Mouse (Mus musculus): ENCODE measurements around the gene Scn2a.
"Not testable (repeated sequence)": the region's sequence is repeated elsewhere in the genome, so short reads cannot be mapped to it uniquely, and the experiment has no call there.

Scn2a gene

DNA sequence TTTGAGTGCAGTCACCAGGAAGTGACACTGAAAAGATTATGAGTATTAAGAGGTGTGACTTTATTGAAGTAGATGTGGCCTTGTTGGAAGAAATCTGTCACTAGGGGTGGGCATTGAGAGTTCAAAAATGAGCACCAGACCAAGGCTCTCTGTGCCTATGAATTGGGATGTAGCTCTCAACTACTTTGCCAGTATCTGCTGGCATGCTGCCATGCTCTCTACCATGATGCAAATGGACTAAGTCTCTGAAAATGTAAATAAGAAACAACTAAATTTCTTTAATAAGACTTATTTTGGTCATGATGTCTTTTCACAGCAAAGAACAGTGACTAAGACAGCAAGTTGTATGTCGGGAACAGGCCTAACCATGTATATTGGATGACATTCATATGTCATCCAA, 79.7 kb downstream of the Scn2a start:
- DNase-seq (ENCODE audit: low read depth): no peak

DNA sequence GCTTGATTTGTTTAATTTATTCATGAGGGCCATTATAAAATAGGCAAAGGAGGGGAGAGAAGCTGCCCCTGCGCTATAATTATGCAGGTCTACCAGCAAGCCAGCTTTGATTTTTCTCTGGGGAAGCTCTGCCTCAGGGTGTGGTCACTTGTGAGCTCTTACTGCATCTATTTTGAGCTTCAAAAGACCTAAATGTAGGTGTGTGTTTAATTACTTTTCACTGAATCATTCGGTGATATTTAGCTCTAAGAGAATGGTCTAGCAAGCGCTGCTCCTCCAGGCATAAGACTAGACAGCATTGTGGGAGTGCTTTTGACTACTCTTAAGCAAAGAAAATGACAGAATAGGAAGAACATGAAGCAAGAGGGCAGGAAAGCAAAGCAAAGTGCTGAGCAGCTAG, 80.6 kb downstream of the Scn2a start:
- no peak for DNase-seq (ENCODE audit: low read depth)

DNA sequence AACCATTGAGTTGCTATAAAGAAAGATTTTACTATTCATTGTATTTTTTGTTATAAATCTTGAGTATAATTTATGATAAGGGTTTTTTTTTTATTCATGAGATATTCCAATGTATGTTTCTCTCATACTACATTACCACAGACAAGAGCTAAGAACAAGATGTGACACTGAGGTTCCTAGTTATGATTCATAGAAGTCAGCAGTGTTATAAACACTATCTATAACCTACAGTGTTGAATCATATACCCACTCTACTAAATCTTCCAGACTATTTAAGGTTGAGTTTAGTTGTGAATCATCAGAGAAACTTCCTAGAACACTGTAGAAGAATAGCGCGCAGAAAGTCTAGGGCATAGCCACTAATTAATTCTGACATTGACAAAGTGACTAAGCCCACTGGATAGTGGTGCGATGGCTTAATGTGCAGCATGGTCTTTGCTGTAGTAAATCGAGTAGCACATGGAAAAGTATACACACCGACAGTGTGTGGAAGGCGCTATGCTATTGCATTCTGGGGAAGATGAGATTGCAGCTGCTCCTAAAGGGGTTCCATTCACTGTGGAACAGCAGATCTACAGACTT, 101.7 kb downstream of the Scn2a start:
- no peak for DNase-seq (ENCODE audit: low read depth)

DNA sequence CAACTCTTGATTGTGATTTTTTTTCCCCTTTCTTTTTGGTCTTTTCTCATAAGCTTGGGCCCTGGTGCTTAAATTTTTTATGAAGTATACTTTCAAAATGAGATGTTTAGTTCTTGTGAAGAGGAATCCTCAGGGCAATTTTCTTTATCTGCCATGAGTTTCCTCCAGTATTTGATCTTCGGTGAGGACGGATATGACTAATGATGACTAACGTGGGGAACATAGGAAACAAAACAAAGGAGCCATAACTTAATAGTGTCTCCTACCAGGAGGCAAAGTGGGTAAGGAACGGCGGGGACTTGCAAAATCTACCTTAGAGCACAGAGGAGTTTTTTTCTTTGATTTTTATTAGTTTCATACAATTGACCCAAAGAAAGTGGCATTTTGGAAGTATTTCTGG, 124.8 kb downstream of the Scn2a start:
- no peak for DNase-seq (ENCODE audit: low read depth)

DNA sequence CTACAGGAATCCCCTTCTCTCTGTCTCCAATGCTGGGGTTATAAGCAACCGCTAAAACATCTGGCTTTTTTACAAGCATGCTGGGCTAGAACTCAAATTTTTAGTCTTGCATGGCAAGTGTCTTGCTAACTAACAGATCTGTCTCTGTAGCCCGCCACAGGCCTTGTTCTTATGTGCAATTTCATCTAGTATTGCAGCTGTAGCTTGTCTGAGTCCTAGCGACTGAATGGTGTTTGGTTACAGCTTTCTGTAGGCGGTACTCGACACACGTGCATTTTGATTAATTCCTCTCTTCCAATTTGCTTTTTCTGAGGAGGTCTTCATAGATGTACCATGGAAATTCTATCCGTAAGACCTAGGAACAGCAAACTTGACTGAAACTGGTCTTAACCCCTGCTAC, 161.9 kb downstream of the Scn2a start:
- DNase-seq (ENCODE audit: low read depth): no peak

DNA sequence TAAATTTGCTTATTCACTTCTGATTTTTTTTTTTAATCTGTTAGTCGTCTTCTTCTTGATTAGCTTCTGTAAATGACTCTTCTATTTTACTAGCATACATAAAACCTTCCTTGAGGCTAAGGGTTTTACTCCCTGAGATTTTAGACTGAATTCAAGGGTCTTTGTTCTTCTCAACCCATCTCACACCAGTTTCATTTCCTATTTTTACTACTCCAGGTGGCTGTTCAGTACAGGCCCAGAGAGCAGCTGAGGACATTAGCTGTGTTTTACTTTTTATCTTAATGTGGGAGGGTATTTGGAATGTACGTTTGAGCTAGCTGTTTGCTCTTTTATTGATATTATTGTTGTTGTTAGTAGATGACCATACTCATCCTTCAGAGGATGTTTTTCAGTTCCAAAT, 162.8 kb downstream of the Scn2a start:
- no peak for DNase-seq (ENCODE audit: low read depth)

DNA sequence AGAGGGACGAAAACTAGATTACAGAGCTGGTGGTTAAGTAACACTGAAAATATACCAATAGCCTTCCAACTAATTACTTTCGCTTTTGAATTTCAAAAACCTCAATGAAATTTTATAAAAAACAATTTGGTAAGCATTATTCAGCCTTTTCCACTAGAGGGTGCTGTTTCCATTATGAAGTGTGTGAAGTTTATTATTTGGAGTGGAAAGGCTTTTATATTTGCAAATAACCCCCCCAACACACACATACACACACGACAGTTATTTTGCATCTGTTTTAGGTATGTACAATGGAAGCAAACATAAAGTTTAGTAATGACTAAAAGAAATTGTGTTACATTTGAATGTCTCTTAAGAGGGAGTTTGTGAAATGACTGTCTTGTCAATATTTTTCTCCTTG, 171.9 kb downstream of the Scn2a start:
- peak; percentile 49 for DNase-seq (ENCODE audit: low read depth)

DNA sequence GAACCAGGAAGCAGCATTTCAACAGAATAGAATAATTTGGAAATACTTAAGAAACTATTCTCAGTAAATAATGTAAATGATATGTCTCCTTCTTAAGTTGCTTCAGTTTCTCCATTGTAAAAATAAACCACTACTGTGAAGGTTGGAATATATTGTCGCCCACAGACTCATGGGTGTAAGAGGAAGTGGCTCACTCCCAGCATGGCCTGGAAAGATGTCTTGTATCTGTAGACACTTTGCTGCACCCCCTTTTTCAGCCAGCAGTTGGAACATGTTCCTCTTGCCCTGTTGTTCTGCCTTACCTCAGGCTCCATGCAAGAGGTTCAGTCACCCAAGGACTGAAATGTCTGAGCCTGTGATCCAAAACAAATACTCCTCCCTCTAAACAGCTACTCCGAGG, 173.0 kb downstream of the Scn2a start:
- no peak for DNase-seq (ENCODE audit: low read depth)

DNA sequence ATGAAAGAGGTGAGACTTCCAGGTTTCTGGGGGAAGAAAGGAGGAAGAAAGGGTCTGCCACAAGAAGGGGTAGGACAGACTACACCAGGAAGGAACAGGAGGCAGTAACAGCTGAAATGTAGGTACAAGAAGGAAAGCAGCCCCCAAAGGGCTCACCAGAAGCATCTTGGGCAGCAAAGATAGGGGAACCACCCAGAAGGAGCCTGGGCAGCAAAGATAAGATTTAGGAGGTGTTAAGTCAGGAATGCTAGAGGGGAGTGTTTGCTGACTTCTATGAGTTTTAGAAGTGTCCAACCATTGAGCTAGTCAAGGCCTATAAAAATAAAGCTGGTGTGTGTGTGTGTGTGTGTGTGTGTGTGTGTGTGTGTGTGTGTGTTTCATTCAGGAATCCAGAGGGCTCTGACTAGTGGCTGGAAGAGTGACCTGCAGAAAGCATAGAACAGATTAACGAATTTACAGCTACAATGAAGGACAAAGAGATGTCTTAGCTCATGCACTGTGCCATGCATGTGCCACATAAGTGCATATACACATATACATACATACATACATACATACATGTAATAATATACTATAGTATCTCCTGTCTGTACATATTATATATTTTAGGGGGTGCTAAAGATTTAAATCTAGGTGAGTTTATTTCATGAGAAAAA, 180.6 kb downstream of the Scn2a start:
- no peak for DNase-seq (ENCODE audit: low read depth)

DNA sequence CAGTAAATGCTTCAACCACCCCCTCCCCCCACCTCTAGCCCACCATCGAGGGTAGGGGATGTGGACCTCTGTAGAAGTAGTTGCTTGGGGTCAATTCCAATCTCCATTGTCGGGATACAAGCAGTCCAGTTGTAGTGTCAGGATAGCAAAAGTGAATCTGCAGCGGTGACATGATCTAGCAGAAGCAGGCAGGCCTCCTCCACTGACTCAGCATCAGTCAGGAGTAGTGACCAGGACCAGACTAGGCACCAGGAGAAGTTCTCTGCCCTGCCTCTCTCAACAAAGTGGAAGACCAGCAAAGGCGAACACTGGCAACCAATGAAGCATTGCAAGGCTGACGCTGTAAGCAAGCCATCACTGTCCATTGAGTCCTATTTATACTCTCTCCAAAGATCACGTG, 186.0 kb downstream of the Scn2a start:
- DNase-seq (ENCODE audit: low read depth): no peak

DNA sequence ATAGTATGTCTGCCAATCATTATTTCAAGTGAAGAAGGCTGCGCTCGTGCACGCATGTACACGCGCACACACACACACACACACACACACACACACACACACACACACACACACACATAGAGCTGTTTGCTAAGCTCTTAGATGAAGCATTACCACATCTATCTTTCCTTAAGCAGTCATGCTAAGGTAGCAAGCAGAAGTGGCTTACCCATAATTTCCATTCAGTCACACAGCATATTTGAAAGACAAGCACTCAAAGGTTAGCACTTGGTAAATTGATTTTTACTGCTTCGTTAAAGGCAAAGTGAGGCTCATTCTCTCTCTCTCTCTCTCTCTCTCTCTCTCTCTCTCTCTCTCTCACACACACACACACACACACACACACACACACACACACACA, 190.6 kb downstream of the Scn2a start:
- not testable (repeated sequence) for DNase-seq (ENCODE audit: low read depth)
